Mouse (Mus musculus): ENCODE measurements around the gene Clps.

The Clps gene

DNA sequence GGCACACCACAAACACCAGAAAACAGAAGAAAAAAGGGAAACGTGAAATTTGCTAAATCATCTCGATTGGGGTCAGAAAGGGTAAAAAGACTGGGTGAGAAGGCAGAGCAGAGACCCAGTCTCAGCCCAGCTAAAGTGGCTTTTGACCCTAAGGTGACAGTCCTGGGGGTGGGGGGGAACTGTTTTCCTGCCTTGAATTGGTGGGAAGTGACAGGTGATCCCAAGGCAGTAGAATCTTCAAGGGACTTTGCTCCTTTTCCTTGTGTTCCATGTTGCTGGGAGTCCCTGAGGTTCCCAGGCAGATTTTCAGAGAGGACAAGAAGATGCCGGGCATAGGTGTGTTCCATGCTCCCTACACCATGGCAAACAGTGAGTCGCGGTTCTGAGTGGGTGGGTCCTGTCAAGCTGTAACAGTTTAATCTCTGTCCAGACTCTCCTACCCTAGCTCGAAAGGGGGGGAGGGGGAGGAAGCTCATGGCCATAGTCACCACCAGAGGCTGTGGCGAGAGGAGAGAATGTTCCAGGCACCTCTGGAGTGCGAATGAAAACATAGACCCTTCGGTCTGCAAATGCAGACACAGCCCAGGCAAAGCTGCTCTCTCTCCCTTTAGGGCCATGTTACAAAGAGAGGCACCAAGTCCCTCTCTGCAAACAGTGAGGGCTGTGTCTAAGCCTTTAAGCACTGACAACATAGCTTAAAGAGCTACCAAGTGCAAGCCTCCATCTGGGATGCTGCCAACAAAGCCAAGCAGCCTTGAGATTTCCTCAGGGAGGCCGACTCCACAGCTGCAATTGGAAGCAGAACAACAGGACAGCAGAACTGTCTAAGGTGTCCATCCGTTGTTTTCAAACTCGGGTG lies 33.2 kb downstream of the Clps start:
- TF ChIP-seq GATA4 (IDR thresholded peaks at IDR 0.05; ENCODE audit: insufficient replicate concordance, low read length), result no peak

DNA sequence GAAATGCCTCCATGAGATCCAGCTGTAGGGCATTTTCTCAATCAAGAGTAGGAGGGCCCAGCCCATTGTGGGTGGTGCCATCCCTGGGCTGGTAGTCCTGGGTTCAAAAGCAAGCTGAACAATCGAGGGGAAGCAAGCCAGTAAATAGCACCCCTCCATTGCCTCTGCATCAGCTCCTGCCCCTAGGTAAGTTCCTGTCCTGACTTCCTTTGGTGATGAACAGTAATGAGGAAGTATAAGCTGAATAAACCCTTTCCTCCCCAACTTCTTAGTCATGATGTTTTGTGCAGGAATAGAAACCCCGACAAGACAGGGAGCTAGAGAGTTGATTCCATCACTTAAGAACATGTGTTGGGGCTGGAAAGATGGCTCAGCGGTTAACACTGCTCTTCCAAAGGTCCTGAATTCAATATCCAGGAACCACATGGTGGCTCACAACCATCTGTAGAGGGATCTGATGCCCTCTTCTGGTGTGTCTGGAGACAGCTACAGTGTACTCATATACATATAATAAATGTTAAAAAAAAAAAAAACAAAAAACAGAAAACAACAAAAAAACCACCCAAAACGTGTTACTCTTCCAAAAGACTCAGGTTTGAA lies 35.6 kb downstream of the Clps start:
- TF ChIP-seq GATA4 (IDR thresholded peaks at IDR 0.05; ENCODE audit: insufficient replicate concordance, low read length), result no peak

DNA sequence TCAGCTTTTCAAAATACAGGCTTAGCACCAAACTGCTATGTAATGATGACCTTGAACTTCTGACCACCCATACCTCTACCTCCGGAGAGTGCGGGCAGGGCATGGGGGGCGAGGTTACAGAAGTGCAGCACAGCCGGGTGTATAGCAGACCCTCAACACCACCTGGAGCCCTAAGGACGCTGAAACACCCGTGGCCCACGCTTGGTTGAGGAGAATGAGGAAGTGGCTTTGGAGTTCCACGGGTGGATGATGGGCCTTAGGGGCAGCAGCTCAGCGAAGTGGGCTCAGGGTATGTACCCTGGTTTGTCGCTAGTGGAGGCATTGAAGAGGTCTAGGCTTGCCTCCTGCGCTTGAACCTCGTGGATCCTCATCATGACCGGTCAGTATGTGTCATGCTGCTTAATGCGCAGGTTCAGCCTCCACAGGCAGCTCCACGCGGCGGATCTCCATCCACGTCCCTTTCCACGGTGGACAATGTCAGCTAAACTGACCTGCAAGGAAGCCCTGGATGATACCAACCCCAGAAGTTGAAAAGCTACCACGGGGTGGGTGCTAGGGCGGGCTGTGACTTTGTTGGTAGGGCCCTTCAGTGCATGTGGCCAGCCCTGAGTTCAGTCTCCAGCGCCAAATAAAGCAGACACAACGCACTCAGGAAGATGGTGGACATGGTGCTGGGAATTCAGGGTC lies 36.4 kb downstream of the Clps start:
- TF ChIP-seq GATA4 (IDR thresholded peaks at IDR 0.05; ENCODE audit: insufficient replicate concordance, low read length), result no peak

DNA sequence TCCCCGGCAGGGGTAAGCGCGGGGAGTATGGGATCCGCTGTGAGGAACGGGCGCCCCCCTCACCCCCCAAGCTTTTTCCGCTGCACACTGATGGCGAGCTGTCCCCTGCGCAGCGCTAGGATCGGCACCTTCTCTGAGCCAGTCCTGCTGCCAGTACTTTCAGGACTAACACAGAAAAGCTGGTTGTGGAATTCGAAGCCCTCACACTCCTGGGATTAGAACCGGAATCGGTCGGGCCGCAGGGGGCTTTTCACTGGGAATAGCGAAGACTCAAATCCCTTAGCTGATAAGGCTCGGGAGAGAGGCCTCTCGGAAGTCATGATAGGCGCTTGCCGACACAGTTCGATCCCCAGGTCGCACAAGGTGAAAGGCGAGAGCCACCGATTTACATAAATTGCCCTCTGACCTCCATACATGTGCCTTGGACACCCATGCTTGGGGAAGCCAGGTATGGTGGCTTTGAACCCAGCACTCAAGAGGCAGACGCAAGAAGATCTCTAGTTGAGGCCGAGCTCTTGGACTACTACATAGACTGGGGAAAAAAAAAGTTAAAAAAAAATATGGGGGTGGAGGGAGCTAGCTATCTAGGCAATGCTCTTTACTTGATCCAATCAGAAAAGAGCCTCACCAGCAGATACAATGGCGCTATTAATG lies 37.1 kb downstream of the Clps start:
- no peak for TF ChIP-seq GATA4 (IDR thresholded peaks at IDR 0.05; ENCODE audit: insufficient replicate concordance, low read length)

DNA sequence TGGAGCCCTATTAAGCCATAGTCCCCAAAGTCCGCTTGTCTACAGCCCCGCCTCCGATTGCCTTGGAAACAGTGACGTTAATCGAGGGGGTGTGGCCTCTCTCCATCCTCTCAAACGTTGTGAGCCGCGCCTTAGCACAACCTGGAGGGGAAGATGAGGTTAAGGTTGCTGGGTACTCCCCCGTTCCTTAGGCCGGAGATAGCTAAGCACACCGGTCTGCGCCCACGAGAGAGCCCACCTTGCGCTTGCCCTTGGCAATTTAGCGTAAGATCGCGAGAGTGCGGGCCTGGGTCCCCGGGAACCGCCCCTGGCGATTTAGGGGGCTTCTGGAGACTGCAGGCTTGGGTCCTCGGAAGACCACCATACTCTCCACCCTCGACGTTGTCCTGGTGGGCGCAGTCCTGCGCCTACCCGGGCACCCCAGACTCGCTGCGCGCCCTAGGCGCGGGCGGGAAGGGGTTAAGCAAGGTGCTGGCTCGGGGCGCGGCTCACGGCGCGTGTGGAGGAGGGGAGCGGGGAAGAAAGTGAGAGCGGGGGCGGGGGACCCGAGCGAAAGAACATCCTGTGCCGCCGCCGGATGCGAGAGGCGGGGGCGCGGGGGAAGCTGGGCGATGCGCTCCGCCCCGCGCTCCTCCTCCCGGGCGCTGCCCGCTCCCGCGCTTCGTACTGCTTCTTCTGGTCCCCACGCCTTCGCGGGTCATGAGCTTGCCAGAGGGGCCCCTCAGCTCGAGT lies 37.8 kb downstream of the Clps start:
- TF ChIP-seq GATA4 (IDR thresholded peaks at IDR 0.05; ENCODE audit: insufficient replicate concordance, low read length), result peak; percentile 20; the same call in 1 of the 2 replicates

DNA sequence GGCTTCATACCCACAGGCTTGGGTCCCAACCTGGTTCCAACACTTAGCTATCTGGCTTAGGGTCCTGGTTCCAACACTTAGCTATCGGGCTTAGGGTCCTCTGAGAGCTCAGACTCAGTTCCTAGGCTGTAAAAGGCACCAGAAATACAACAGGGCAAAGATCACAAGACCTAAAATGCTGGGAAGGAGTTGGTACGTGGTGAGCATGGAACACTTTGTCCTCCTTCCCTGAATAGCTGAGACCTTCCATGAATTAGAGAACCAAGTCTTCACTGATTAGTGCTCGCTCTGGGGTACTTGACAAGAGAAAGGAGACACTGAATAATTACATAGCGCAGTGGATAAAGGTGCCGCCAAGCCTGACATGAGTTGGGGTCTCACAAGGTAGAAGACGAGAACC lies 38.6 kb downstream of the Clps start:
- TF ChIP-seq GATA4 (IDR thresholded peaks at IDR 0.05; ENCODE audit: insufficient replicate concordance, low read length), result no peak

DNA sequence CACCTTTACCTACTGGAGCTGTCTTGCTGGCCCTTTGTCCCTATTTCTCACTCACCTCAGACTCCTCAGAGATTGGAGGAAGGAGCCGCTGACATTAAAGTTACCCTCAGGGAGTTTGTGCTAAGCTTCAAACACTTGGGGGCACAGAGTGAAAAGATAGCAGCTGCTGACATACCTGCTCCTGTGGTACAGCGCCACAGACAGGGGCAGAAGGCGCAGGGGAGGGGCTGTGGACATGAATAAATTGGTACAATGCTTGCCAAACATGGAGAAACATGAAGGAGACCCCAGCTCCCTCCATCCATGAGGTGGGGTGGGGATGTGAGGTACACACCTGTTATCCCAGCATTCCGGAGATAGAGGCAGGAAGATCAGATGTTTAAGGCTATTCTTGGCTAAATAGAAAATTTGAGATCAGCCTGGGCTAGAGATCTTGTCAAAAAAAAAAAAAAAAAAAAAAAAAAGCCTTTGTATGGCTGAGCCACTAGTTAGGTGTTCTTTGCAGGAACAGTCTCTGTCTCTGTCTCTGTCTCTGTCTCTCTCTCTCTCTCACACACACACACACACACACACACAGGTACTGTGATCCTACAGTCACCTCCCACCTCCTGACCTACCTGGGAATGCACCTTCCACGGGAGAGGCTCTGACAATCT lies 39.4 kb downstream of the Clps start:
- no peak for TF ChIP-seq GATA4 (IDR thresholded peaks at IDR 0.05; ENCODE audit: insufficient replicate concordance, low read length)

DNA sequence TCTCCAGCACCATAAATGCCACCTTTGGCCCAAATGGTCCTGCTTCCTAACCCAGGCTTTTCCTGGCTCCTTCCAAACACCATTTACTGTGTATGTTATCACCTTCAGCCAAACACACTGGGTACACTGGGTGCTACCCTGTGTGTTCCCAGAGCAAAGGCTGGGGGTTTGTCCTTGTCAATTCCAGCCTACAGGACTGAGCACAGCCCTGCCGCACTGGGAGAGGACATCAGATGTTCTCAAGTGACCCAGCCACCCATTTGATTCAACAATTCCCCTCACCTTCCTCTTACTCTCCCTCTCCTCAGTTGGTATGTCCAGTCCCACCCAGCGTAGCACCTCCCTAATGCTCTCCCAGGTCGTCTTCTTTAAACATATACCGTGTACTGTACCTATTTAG lies 40.0 kb downstream of the Clps start:
- no peak for TF ChIP-seq GATA4 (IDR thresholded peaks at IDR 0.05; ENCODE audit: insufficient replicate concordance, low read length)

DNA sequence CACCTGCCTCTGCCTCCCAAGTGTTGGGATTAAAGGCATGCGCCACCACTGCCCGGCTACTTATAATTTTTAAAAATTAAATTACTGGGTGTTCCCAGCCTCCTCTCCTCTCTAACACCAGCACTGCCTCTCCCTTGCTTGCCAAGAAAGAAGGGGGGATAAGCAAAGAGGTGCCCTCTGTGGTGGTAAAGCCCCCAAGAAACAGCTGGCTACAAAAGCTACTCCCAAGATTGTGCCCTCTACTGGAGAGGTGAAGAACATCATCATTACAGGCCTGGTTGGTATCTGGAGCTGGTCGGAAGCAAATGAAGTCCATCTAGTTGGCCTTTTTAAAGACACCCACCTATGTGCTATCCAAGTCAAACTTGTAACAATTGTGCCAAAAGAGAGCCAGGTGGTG lies 40.7 kb downstream of the Clps start:
- TF ChIP-seq GATA4 (IDR thresholded peaks at IDR 0.05; ENCODE audit: insufficient replicate concordance, low read length), result no peak

DNA sequence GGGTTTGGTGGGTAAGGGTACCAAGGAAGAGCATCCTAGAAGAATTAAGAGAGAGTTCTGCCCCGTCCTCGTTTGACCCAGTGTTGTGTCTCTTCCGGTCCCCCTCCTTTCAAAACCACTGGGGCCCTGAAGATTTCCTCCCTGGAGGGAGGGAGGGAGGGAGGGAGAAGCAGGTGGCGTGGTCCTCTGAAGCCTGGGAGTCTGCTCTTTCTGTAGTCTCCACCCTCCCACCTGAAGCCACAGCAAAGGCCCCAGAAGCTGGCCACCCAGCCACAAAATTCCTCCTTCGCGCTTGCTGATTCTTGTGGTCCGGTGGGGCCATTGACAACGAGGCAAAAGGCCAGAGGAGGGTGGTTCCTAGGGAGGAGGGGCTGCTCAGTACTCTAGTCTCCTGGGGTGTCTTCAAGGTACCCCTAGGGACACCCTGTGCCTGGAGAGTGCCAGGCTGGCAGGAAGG lies 41.9 kb downstream of the Clps start:
- no peak for TF ChIP-seq GATA4 (IDR thresholded peaks at IDR 0.05; ENCODE audit: insufficient replicate concordance, low read length)

DNA sequence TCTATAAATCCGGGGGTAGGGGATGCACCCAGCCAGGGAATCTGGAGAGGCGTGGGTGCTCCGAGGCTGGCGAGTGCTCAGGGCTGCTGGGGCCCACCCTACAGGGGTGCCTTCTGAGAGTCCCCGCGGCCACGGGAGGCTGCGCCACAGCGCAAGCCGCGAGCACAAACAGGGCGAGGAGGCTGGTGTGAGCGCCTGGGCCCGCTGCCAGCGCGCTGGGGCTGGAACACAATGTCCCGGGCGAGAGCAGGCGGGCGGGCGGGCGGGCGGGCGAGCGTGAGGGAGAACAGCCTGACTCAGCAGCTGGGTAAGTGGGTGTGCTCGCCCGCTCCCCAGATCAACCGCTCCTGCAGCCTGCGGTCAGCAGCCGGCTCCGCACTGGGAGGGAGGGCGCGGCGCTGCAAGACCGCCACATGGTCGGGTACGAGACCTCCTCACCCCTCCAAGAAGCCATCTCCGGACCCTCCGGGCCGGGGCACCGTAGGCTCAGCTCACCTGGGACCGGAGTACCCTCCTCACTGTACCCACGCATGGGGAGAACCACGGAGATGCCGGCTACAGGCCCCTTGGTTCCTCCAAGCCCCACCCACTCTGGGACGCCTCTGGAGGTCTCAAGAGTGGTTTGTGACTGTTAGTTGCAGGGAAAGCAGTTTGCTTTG lies 42.5 kb downstream of the Clps start:
- no peak for TF ChIP-seq GATA4 (IDR thresholded peaks at IDR 0.05; ENCODE audit: insufficient replicate concordance, low read length)

DNA sequence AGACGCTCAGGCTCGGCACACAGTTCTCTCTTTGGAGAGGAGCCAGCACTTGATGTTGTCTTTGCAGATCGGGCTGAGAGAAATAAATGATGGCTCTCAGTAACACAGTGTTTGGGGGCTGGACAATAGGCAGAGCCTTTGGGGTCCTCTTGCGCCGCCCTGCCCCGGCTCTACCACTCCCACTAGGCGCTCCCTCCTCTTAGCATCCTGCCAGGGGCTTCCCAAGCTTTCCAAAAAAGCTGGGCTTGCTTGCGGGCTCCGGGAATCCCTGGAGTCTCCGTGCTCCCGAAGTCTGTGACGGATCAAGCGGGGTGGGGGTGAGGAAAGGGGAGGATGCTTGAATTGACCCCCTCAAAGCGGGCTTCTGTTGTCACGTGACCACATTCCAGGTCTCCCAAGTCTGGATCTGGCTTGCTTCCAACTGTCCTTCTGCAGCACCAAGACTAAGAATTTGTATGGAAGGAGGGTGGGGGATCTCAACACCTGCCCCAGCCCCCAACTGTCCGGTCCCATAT lies 43.1 kb downstream of the Clps start, which contains the start of gene Fkbp5:
Gene Fkbp5 (minus strand): TSS at position 87 of the 515 bp plus-strand sequence.
- no peak for TF ChIP-seq GATA4 (IDR thresholded peaks at IDR 0.05; ENCODE audit: insufficient replicate concordance, low read length)

DNA sequence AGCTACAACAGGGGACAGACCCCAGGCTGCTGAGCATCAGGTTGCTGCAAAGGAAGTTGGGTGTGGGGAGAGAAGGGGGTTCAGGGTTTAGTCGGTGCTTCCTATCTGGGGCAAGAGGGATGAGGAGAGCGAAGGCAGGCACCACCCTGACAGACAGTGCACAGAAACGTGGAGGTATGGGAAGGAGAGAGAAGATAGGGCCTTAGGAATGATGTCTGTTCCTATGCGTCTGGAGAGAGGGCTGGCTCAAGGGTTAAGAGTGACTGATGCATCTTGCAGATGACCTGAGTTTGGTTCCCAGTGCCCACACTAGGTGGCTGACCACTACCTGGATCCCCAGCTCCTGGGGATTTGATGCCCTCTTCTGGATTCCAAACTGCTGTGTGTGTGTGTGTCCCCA lies 43.7 kb downstream of the Clps start:
- TF ChIP-seq GATA4 (IDR thresholded peaks at IDR 0.05; ENCODE audit: insufficient replicate concordance, low read length), result no peak

Data from liver, adult (tissue).